Mouse (Mus musculus): ENCODE results near the gene Ascl2. TPM values are rescaled to one million over a fixed set of nuclear protein-coding genes. Genes with fewer than 3 reads are reported as not detected.

Gene Ascl2
- polyA plus RNA-seq (2015; fragmentation: Nextera tagmentation; extraction: Ambion mirVana) = 0.83 and 0.85 TPM in 2 replicates

GRCm38 (mm10) chr7:142968809-142969511 is at the start of gene Ascl2:
Gene Ascl2 (minus strand): TSS chr7:142969264.
- Histone ChIP-seq H3K27ac (no peak within 1 kb of the TSS), H3K4me2 (peak within 1 kb of the TSS; percentile 68), H3K4me3 (replicated peaks) (peak within 1 kb of the TSS; percentile 45), H3K9me3 (replicated peaks) (no peaks in the 10 kb centered on the region), H3K27me3 (peaks cover 87% of the 10 kb centered on the region), H3K9ac (peak within 1 kb of the TSS; percentile 9; the same call in 1 of the 2 replicates), H3K36me3 (no peaks in the 10 kb centered on the region), H3K4me1 (replicated peaks) (peaks cover 25% of the 10 kb centered on the region)
- DNase-seq (no peak), ATAC-seq (ENCODE audit: low read depth) (0 out of 2 replicates have a peak, but pooled peaks have one; percentile 9)
- WGBS (ENCODE audit: insufficient replicate concordance) = 2% methylated on average over 51 of the region's 51 CpGs

- DNase-seq (no peak), ATAC-seq (ENCODE audit: low read depth) (no peak; the same call in 1 of the 2 replicates)
- Histone ChIP-seq H3K4me2 (no peak overlapping the region), H3K4me1 (replicated peaks) (peaks cover 44% of the 10 kb centered on the region), H3K27ac (peak overlapping the region; percentile 36; the same call in 1 of the 2 replicates), H3K27me3 (no peaks in the 10 kb centered on the region), H3K36me3 (no peaks in the 10 kb centered on the region), H3K9ac (no peak overlapping the region), H3K4me3 (replicated peaks) (no peak overlapping the region), H3K9me3 (replicated peaks) (no peaks in the 10 kb centered on the region)
- 75% methylated on average over 4 of the region's 4 CpGs for WGBS (ENCODE audit: insufficient replicate concordance)
Measured at GRCm38 (mm10) chr7:143017181-143017580, 48.1 kb upstream of the Ascl2 start.

- WGBS (ENCODE audit: insufficient replicate concordance) = 70% methylated on average over 9 of the region's 9 CpGs
- no peaks in the 10 kb centered on the region for H3K27me3 ChIP-seq
Measured at GRCm38 (mm10) chr7:143016424-143017142, 47.5 kb upstream of the Ascl2 start.

GRCm38 (mm10) chr7:143015755-143016423 is 46.8 kb upstream of the Ascl2 start:
- Histone ChIP-seq H3K27ac (peak overlapping the region; percentile 60), H3K9ac (no peak overlapping the region), H3K36me3 (peaks cover 1% of the 10 kb centered on the region), H3K9me3 (replicated peaks) (no peaks in the 10 kb centered on the region), H3K4me1 (replicated peaks) (peaks cover 50% of the 10 kb centered on the region), H3K4me2 (no peak overlapping the region), H3K4me3 (replicated peaks) (no peak overlapping the region), H3K27me3 (no peaks in the 10 kb centered on the region)
- WGBS (ENCODE audit: insufficient replicate concordance) = 43% methylated on average over 1 of the region's 1 CpGs
- DNase-seq (no peak), ATAC-seq (ENCODE audit: low read depth) (0 out of 2 replicates have a peak, but pooled peaks have one; percentile 4)

More at GRCm38 (mm10) chr7:143016424-143017142, 47.5 kb upstream of the Ascl2 start:
- no peak overlapping the region for H3K4me2 ChIP-seq
- peaks cover 48% of the 10 kb centered on the region for H3K4me1 ChIP-seq (replicated peaks)
- peak overlapping the region; percentile 36 for H3K27ac ChIP-seq
- DNase-seq (no peak), ATAC-seq (ENCODE audit: low read depth) (no peak)
- H3K9ac ChIP-seq = no peak overlapping the region
- no peaks in the 10 kb centered on the region for H3K9me3 ChIP-seq (replicated peaks)
- H3K4me3 ChIP-seq (replicated peaks) = no peak overlapping the region
- H3K36me3 ChIP-seq = no peaks in the 10 kb centered on the region

- Histone ChIP-seq H3K9ac (no peak overlapping the region), H3K4me1 (replicated peaks) (peaks cover 58% of the 10 kb centered on the region), H3K9me3 (replicated peaks) (no peaks in the 10 kb centered on the region), H3K36me3 (peaks cover 10% of the 10 kb centered on the region), H3K27ac (peak overlapping the region; percentile 60; the same call in 1 of the 2 replicates), H3K4me3 (replicated peaks) (no peak overlapping the region), H3K27me3 (no peaks in the 10 kb centered on the region), H3K4me2 (no peak overlapping the region)
- DNase-seq (no peak), ATAC-seq (ENCODE audit: low read depth) (no peak)
- WGBS (ENCODE audit: insufficient replicate concordance) = 77% methylated on average over 7 of the region's 7 CpGs
Measured at GRCm38 (mm10) chr7:143014862-143015659, 46.0 kb upstream of the Ascl2 start.

GRCm38 (mm10) chr7:143013420-143014178 is 44.5 kb upstream of the Ascl2 start:
- no peak overlapping the region for H3K9ac ChIP-seq
- no peak overlapping the region for H3K4me2 ChIP-seq
- DNase-seq (no peak), ATAC-seq (ENCODE audit: low read depth) (0 out of 2 replicates have a peak, but pooled peaks have one; percentile 6)
- H3K9me3 ChIP-seq (replicated peaks) = no peaks in the 10 kb centered on the region
- peaks cover 23% of the 10 kb centered on the region for H3K36me3 ChIP-seq
- WGBS (ENCODE audit: insufficient replicate concordance) = 52% methylated on average over 8 of the region's 8 CpGs
- H3K27ac ChIP-seq = peak overlapping the region; percentile 29; the same call in 1 of the 2 replicates
- H3K4me1 ChIP-seq (replicated peaks) = peaks cover 73% of the 10 kb centered on the region
- H3K4me3 ChIP-seq (replicated peaks) = no peak overlapping the region
- H3K27me3 ChIP-seq = no peaks in the 10 kb centered on the region

- WGBS (ENCODE audit: insufficient replicate concordance) = 74% methylated on average over 5 of the region's 5 CpGs
- H3K4me3 ChIP-seq (replicated peaks) = no peak overlapping the region
- H3K9ac ChIP-seq = no peak overlapping the region
- H3K27ac ChIP-seq = no peak overlapping the region; the same call in 1 of the 2 replicates
- no peak overlapping the region for H3K4me2 ChIP-seq
- peaks cover 85% of the 10 kb centered on the region for H3K4me1 ChIP-seq (replicated peaks)
- no peaks in the 10 kb centered on the region for H3K9me3 ChIP-seq (replicated peaks)
- peaks cover 34% of the 10 kb centered on the region for H3K36me3 ChIP-seq
- DNase-seq (no peak), ATAC-seq (ENCODE audit: low read depth) (no peak)
- H3K27me3 ChIP-seq = no peaks in the 10 kb centered on the region
Measured at GRCm38 (mm10) chr7:143012230-143012875, 43.3 kb upstream of the Ascl2 start.

- WGBS (ENCODE audit: insufficient replicate concordance) = 77% methylated on average over 1 of the region's 1 CpGs
Measured at GRCm38 (mm10) chr7:143011226-143011625, 42.2 kb upstream of the Ascl2 start.

GRCm38 (mm10) chr7:143009996-143010395 is 40.9 kb upstream of the Ascl2 start:
- 70% methylated on average over 4 of the region's 4 CpGs for WGBS (ENCODE audit: insufficient replicate concordance)
- Histone ChIP-seq H3K27ac (peak overlapping the region; percentile 100), H3K4me1 (replicated peaks) (peaks cover 81% of the 10 kb centered on the region), H3K27me3 (no peaks in the 10 kb centered on the region), H3K9me3 (replicated peaks) (no peaks in the 10 kb centered on the region), H3K4me2 (peak overlapping the region; percentile 92; the same call in 1 of the 2 replicates), H3K36me3 (peaks cover 41% of the 10 kb centered on the region), H3K9ac (no peak overlapping the region), H3K4me3 (replicated peaks) (no peak overlapping the region)
- no peak for DNase-seq
- ATAC-seq (ENCODE audit: low read depth) = no peak

More at GRCm38 (mm10) chr7:143011226-143011625, 42.2 kb upstream of the Ascl2 start:
- no peak overlapping the region for H3K4me2 ChIP-seq
- no peak overlapping the region for H3K9ac ChIP-seq
- H3K4me1 ChIP-seq (replicated peaks) = peaks cover 81% of the 10 kb centered on the region
- no peaks in the 10 kb centered on the region for H3K27me3 ChIP-seq
- H3K9me3 ChIP-seq (replicated peaks) = no peaks in the 10 kb centered on the region
- ATAC-seq (ENCODE audit: low read depth) = no peak
- peak overlapping the region; percentile 47 for H3K27ac ChIP-seq
- no peak for DNase-seq
- H3K36me3 ChIP-seq = peaks cover 41% of the 10 kb centered on the region
- H3K4me3 ChIP-seq (replicated peaks) = no peak overlapping the region
